Mouse (Mus musculus): ENCODE results near the gene Ubtd2.

DNA sequence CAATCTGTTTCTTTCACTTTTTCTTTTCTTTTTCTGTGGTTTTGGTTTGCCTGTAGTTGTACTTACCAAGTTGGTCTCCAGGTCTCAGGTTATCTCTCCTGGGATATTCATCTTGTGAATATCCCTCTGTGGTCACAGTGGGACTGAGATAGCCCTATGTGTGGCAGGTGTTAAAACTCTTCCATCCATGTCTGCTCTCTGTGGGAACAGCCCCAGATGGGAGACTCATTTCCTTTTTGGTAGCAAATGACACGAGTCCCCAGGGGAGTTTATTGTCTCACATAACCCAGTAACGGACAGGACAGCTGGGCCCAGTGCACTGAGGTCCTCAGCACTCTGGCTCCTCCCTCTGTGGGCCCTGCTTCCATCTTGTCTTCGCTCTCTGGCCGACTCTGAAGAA, 94.9 kb downstream of the Ubtd2 start:
- TF ChIP-seq POLR2A (IDR thresholded peaks at IDR 0.05; ENCODE audit: insufficient read depth, low read depth, low read length) (no peak), CTCF (IDR thresholded peaks at IDR 0.05; ENCODE audit: insufficient read depth, low read depth, low read length) (no peak)
